Mouse (Mus musculus) lung, embryonic 15.5 days (tissue): ENCODE measurements at regions not wholly inside any gene's neighbourhood (a gene's known extent, or its start where the extent isn't known, plus 50 kb on each side); places are given as distances from the start of the nearest gene placed in this dataset.
A peak's percentile ranks its signal among the peaks of the same experiment; 100 is the strongest.

Experiments used
- ATAC-seq: fragments of 200-750 bp; cut with Nextera tagmentation; 2 replicates; pipeline ENCODE4 v1.8.0; 2017; ENCODE audit warnings: moderate number of reproducible peaks, borderline replicate concordance; ENCODE audit not compliant: low FRiP score, low TSS enrichment; ENCODE audit errors: extremely low read depth
- H3K27ac ChIP-seq: fragments of 300-500 bp; sonication (generic); 2 replicates; pipeline ENCODE4 v1.5.1; 2015; ENCODE audit warnings: moderate library complexity, mild to moderate bottlenecking, inconsistent platforms
- H3K27me3 ChIP-seq: fragments of 300-500 bp; sonication (generic); 2 replicates; pipeline ENCODE4 v1.6.1; 2015; ENCODE audit warnings: inconsistent platforms
- H3K36me3 ChIP-seq: fragments of 300-500 bp; sonication (generic); 2 replicates; pipeline ENCODE4 v1.6.1; 2015; ENCODE audit warnings: inconsistent platforms
- H3K4me1 ChIP-seq: fragments of 300-500 bp; sonication (generic); 2 replicates; pipeline ENCODE4 v1.6.1; 2015; ENCODE audit warnings: inconsistent platforms
- H3K4me2 ChIP-seq: fragments of 300-500 bp; sonication (generic); 2 replicates; pipeline ENCODE4 v1.6.1; 2015; ENCODE audit warnings: inconsistent platforms, mild to moderate bottlenecking, moderate library complexity
- H3K4me3 ChIP-seq: fragments of 300-500 bp; sonication (generic); 2 replicates; pipeline ENCODE4 v1.5.1; 2015; ENCODE audit warnings: mild to moderate bottlenecking, inconsistent platforms
- H3K9ac ChIP-seq: fragments of 300-500 bp; sonication (generic); 2 replicates; pipeline ENCODE4 v1.6.1; 2015; ENCODE audit warnings: inconsistent platforms
- H3K9me3 ChIP-seq: fragments of 300-500 bp; sonication (generic); 2 replicates; pipeline ENCODE4 v1.6.1; 2016; ENCODE audit warnings: inconsistent platforms
- WGBS: fragments of 180-500 bp; shearing (Covaris S2); methylation state at CpG from one replicate; pipeline ENCODE4 v1.1.7; 2015; 5-methylcytosine and 5-hydroxymethylcytosine counted together

- Histone ChIP-seq H3K4me2 (no peak overlapping the region), H3K9ac (no peak overlapping the region), H3K27me3 (no peaks in the 10 kb centered on the region), H3K4me1 (no peaks in the 10 kb centered on the region), H3K9me3 (no peaks in the 10 kb centered on the region), H3K4me3 (no peak overlapping the region), H3K27ac (no peak overlapping the region), H3K36me3 (no peaks in the 10 kb centered on the region)
- 67% methylated on average over 2 of the region's 2 CpGs for WGBS
- ATAC-seq = no peak
These were observed 59.6 kb downstream of the Npy1r start for GRCm38 (mm10) chr8:66756639-66757038.

- Histone ChIP-seq H3K4me1 (no peaks in the 10 kb centered on the region), H3K9ac (no peak overlapping the region), H3K4me2 (no peak overlapping the region), H3K9me3 (no peaks in the 10 kb centered on the region), H3K4me3 (no peak overlapping the region), H3K36me3 (no peaks in the 10 kb centered on the region), H3K27ac (no peak overlapping the region), H3K27me3 (no peaks in the 10 kb centered on the region)
- WGBS = 82% methylated on average over 2 of the region's 2 CpGs
- no peak for ATAC-seq
These were observed 60.8 kb downstream of the Npy1r start for GRCm38 (mm10) chr8:66757830-66758229.

GRCm38 (mm10) chr8:66758519-66758918 lies 61.5 kb downstream of the Npy1r start:
- H3K36me3 ChIP-seq = no peaks in the 10 kb centered on the region
- no peak overlapping the region for H3K27ac ChIP-seq
- no peaks in the 10 kb centered on the region for H3K4me1 ChIP-seq
- no peak overlapping the region for H3K9ac ChIP-seq
- no peaks in the 10 kb centered on the region for H3K27me3 ChIP-seq
- no peak for ATAC-seq
- no peaks in the 10 kb centered on the region for H3K9me3 ChIP-seq
- H3K4me2 ChIP-seq = no peak overlapping the region
- H3K4me3 ChIP-seq = no peak overlapping the region
- WGBS = 84% methylated on average over 2 of the region's 2 CpGs

GRCm38 (mm10) chr8:66759716-66760115 lies 62.7 kb downstream of the Npy1r start:
- Histone ChIP-seq H3K27ac (no peak overlapping the region), H3K9ac (no peak overlapping the region), H3K4me3 (no peak overlapping the region), H3K9me3 (no peaks in the 10 kb centered on the region), H3K4me2 (no peak overlapping the region), H3K27me3 (no peaks in the 10 kb centered on the region), H3K36me3 (no peaks in the 10 kb centered on the region), H3K4me1 (no peaks in the 10 kb centered on the region)
- ATAC-seq = 0 out of 2 replicates have a peak, but pooled peaks have one; percentile 52

- Histone ChIP-seq H3K4me1 (no peaks in the 10 kb centered on the region), H3K27ac (no peak overlapping the region), H3K9ac (no peak overlapping the region), H3K4me2 (no peak overlapping the region), H3K27me3 (no peaks in the 10 kb centered on the region), H3K4me3 (no peak overlapping the region), H3K36me3 (no peaks in the 10 kb centered on the region), H3K9me3 (no peaks in the 10 kb centered on the region)
- ATAC-seq = peak; percentile 83; the same call in 1 of the 2 replicates
- 22% methylated on average over 3 of the region's 3 CpGs for WGBS
These were observed 64.1 kb downstream of the Npy1r start for GRCm38 (mm10) chr8:66760958-66761583.

GRCm38 (mm10) chr8:66764992-66765528 lies 68.1 kb downstream of the Npy1r start:
- Histone ChIP-seq H3K36me3 (no peaks in the 10 kb centered on the region), H3K9me3 (no peaks in the 10 kb centered on the region), H3K9ac (no peak overlapping the region), H3K27ac (no peak overlapping the region), H3K4me1 (no peaks in the 10 kb centered on the region), H3K4me2 (no peak overlapping the region), H3K4me3 (no peak overlapping the region), H3K27me3 (no peaks in the 10 kb centered on the region)
- 41% methylated on average over 3 of the region's 3 CpGs for WGBS
- no peak for ATAC-seq

GRCm38 (mm10) chr8:66768379-66768969 lies 71.5 kb downstream of the Npy1r start:
- Histone ChIP-seq H3K27me3 (no peaks in the 10 kb centered on the region), H3K4me1 (no peaks in the 10 kb centered on the region), H3K36me3 (no peaks in the 10 kb centered on the region), H3K27ac (no peak overlapping the region), H3K9me3 (no peaks in the 10 kb centered on the region), H3K4me3 (no peak overlapping the region), H3K9ac (no peak overlapping the region), H3K4me2 (no peak overlapping the region)
- no peak for ATAC-seq

- Histone ChIP-seq H3K4me3 (no peak overlapping the region), H3K27ac (no peak overlapping the region), H3K36me3 (no peaks in the 10 kb centered on the region), H3K4me2 (no peak overlapping the region), H3K4me1 (no peaks in the 10 kb centered on the region), H3K9me3 (no peaks in the 10 kb centered on the region), H3K9ac (no peak overlapping the region), H3K27me3 (no peaks in the 10 kb centered on the region)
- no peak for ATAC-seq
- WGBS = 62% methylated on average over 4 of the region's 4 CpGs
These were observed 74.1 kb downstream of the Npy1r start for GRCm38 (mm10) chr8:66771111-66771510.

GRCm38 (mm10) chr8:66772653-66773052 lies 75.7 kb downstream of the Npy1r start:
- H3K4me2 ChIP-seq = no peak overlapping the region
- ATAC-seq = peak; percentile 64
- no peak overlapping the region for H3K9ac ChIP-seq
- H3K27ac ChIP-seq = no peak overlapping the region
- 0 out of 2 replicates have a peak, but pooled peaks cover 8% of the 10 kb centered on the region for H3K4me1 ChIP-seq
- no peaks in the 10 kb centered on the region for H3K36me3 ChIP-seq
- 71% methylated on average over 4 of the region's 4 CpGs for WGBS
- no peaks in the 10 kb centered on the region for H3K9me3 ChIP-seq
- H3K27me3 ChIP-seq = no peaks in the 10 kb centered on the region
- no peak overlapping the region for H3K4me3 ChIP-seq

GRCm38 (mm10) chr8:66777115-66777877 lies 80.3 kb downstream of the Npy1r start:
- Histone ChIP-seq H3K9me3 (no peaks in the 10 kb centered on the region), H3K4me2 (peak overlapping the region; percentile 20; the same call in 1 of the 2 replicates), H3K9ac (no peak overlapping the region), H3K36me3 (no peaks in the 10 kb centered on the region), H3K4me3 (no peak overlapping the region), H3K4me1 (0 out of 2 replicates have a peak, but pooled peaks cover 8% of the 10 kb centered on the region), H3K27ac (no peak overlapping the region), H3K27me3 (no peaks in the 10 kb centered on the region)
- ATAC-seq = peak; percentile 84
- WGBS = 31% methylated on average over 14 of the region's 14 CpGs

- H3K4me1 ChIP-seq = 0 out of 2 replicates have a peak, but pooled peaks cover 8% of the 10 kb centered on the region
- H3K27ac ChIP-seq = no peak overlapping the region
- 87% methylated on average over 1 of the region's 1 CpGs for WGBS
- no peaks in the 10 kb centered on the region for H3K36me3 ChIP-seq
- no peaks in the 10 kb centered on the region for H3K27me3 ChIP-seq
- H3K4me2 ChIP-seq = no peak overlapping the region
- H3K9ac ChIP-seq = no peak overlapping the region
- no peaks in the 10 kb centered on the region for H3K9me3 ChIP-seq
- no peak overlapping the region for H3K4me3 ChIP-seq
- ATAC-seq = no peak
These were observed 80.4 kb upstream of the Naf1 start for GRCm38 (mm10) chr8:66779622-66780021.

GRCm38 (mm10) chr8:66782656-66783055 lies 77.4 kb upstream of the Naf1 start:
- Histone ChIP-seq H3K4me2 (no peak overlapping the region), H3K9me3 (no peaks in the 10 kb centered on the region), H3K27ac (no peak overlapping the region), H3K4me1 (no peaks in the 10 kb centered on the region), H3K4me3 (no peak overlapping the region), H3K36me3 (no peaks in the 10 kb centered on the region), H3K27me3 (no peaks in the 10 kb centered on the region), H3K9ac (no peak overlapping the region)
- no peak for ATAC-seq
- 52% methylated on average over 2 of the region's 2 CpGs for WGBS
